Mouse (Mus musculus) small intestine, adult 2 months (tissue): Measurements from ENCODE around the gene Amfr.

Experiments used
- CTCF ChIP-seq: fragments of 200-500 bp; IDR thresholded peaks from 2 replicates; pipeline ENCODE4 v1.5.1; 2012; ENCODE audit warnings: low read depth, mild to moderate bottlenecking, control low read depth, inconsistent platforms, low read length, moderate library complexity, mixed read lengths; ENCODE audit not compliant: insufficient replicate concordance, insufficient read length; ENCODE audit errors: extremely low read depth
- POLR2A ChIP-seq: fragments of 200-500 bp; IDR thresholded peaks from 2 replicates; pipeline ENCODE4 v1.6.1; 2012; ENCODE audit warnings: low read depth, mild to moderate bottlenecking, control low read depth, inconsistent platforms, low read length, moderate library complexity

DNA sequence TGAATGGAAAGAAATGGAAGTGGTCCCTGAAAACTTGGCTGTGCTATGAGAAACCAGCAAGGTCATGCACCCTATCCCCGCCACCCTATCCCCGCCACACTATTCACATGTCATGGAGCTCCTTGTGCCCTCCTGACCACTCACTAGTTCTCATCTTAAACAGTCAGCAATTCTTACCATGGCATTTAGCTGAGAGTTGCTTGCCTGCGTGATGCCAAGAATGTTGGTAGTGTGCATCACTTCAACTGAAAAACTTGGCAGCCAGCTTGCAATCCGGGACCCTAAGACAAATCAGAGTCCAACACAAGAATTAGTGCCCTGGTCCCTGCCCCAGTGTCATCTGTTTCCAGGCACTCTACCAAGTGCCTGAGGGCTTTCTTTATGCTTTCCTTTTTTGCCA is 32.5 kb downstream of the Amfr start:
- TF ChIP-seq POLR2A (no peak), CTCF (no peak)
